Mouse (Mus musculus): ENCODE data around the gene Tpt1.

DNA sequence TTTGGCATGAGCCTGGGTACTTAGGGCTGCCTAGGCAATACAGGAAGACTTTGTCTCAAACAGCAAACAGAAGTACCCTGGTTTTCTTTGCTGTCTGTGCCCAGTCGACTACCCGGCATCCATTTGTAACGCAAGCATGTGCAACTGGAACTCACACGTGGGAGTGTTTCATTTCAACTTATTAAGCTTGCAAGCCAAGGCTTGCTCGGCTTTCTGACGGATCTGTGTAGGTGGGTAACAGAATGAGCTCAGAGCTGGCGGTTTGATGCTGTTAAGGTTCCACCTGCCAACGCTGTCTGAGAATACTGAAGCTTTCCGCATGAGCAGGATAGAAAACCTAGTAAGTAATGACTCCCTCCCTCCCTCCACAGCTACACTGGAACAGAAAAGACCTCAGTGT is 47.2 kb downstream of the Tpt1 start:
- TF ChIP-seq CTCF (IDR thresholded peaks at IDR 0.05; ENCODE audit: control insufficient read depth, insufficient read depth, insufficient read length) (no peak), CEBPB (IDR thresholded peaks at IDR 0.05; ENCODE audit: low read depth) (no peak), MYOG (IDR thresholded peaks at IDR 0.05; ENCODE audit: control insufficient read depth, extremely low read depth, insufficient read length) (no peak), MAX (IDR thresholded peaks at IDR 0.05) (no peak), USF1 (IDR thresholded peaks at IDR 0.05; ENCODE audit: low read depth) (no peak), MYOD1 (IDR thresholded peaks at IDR 0.05; ENCODE audit: control insufficient read depth, insufficient read length, low read depth) (no peak)

Measured in C2C12 (cell line).